Mouse (Mus musculus) embryonic fibroblast, embryonic 13.5 days (primary cell): ENCODE measurements around the gene Plk5.

ENCODE experiments used
- CTCF ChIP-seq: IDR thresholded peaks from 2 replicates; pipeline ENCODE4 v1.5.1; 2011; ENCODE audit warnings: mild to moderate bottlenecking, control low read depth, low read length, moderate library complexity, borderline replicate concordance; ENCODE audit not compliant: insufficient read depth
- POLR2A ChIP-seq: IDR thresholded peaks from 2 replicates; pipeline ENCODE4 v1.6.1; 2011; ENCODE audit warnings: low read depth, mild to moderate bottlenecking, control low read depth, low read length, moderate library complexity

- TF ChIP-seq CTCF (no peak), POLR2A (no peak)
Observed at GRCm38 (mm10) chr10:80398174-80398535, 41.9 kb downstream of the Plk5 start.
